Mouse (Mus musculus) myocyte (in vitro differentiated cells): ENCODE results near the gene Sdc4.
A peak's percentile ranks its signal among the peaks of the same experiment; 100 is the strongest.

Experiments
- CEBPB ChIP-seq: IDR thresholded peaks from 2 replicates; pipeline ENCODE4 v1.6.1; 2011; ENCODE audit warnings: mild to moderate bottlenecking, moderate library complexity; ENCODE audit not compliant: poor library complexity, insufficient read depth, severe bottlenecking
- E2F4 ChIP-seq: IDR thresholded peaks from one replicate; pipeline ENCODE4 v1.6.1; 2011; ENCODE audit warnings: mild to moderate bottlenecking, control low read depth, moderate library complexity; ENCODE audit not compliant: insufficient read depth
- MAX ChIP-seq: IDR thresholded peaks from one replicate; pipeline ENCODE4 v1.6.1; 2011; ENCODE audit warnings: low read depth, mild to moderate bottlenecking, control low read depth
- MYOD1 ChIP-seq, 3 experiments: IDR thresholded peaks; one replicate each; pipeline ENCODE4 v1.6.1; 2011; ENCODE audit warnings: control low read depth in 2 of 3, low read depth in 2 of 3, mild to moderate bottlenecking in 2 of 3, moderate library complexity in 1 of 3; ENCODE audit not compliant: insufficient read length in 2 of 3, control insufficient read depth in 1 of 3
- POLR2A ChIP-seq: IDR thresholded peaks from one replicate; pipeline ENCODE4 v1.6.1; 2011; ENCODE audit warnings: low read depth, mild to moderate bottlenecking, control low read depth, moderate library complexity; ENCODE audit not compliant: insufficient read length
- POLR2AphosphoS2 ChIP-seq: IDR thresholded peaks from one replicate; pipeline ENCODE4 v1.6.1; 2011; ENCODE audit warnings: low read depth, control low read depth; ENCODE audit not compliant: insufficient read length
- TCF12 ChIP-seq: IDR thresholded peaks from one replicate; pipeline ENCODE4 v1.6.1; 2011; ENCODE audit warnings: mild to moderate bottlenecking, control low read depth; ENCODE audit not compliant: poor library complexity, insufficient read depth, severe bottlenecking
- USF1 ChIP-seq: IDR thresholded peaks from one replicate; pipeline ENCODE4 v1.6.1; 2011; ENCODE audit warnings: low read depth, mild to moderate bottlenecking, control low read depth, moderate library complexity

DNA sequence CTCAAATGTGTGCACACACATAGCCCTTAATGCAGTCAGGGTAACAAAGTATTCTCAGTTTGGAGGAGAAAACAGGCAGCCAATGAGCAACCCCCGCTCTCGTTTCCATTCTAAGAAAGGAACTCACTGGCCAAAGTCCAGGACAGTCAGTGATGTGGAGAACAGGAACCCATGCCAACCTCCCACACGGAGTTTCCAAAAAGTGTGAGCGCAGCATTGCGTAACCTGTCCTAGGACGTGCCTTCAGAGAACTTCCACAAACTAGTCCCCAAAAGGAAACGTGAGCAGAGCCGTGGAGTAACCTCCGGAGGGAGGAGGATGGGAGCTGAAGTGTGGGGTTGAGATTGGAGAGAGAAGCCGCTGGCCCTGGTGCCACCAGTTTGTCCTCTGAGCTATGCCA is 11.2 kb upstream of the Sdc4 start:
- no peak for TF ChIP-seq POLR2A
- TF ChIP-seq TCF12: no peak
- no peak for TF ChIP-seq E2F4
- peak; percentile 97 for TF ChIP-seq CEBPB
- no peak for TF ChIP-seq MAX
- TF ChIP-seq MYOD1 (IDR thresholded peaks at IDR 0.05; ENCODE audit: control insufficient read depth in 1 of 3, insufficient read length in 2 of 3, low read depth in 2 of 3): no peak
- no peak for TF ChIP-seq USF1
- no peak for TF ChIP-seq POLR2AphosphoS2
